Mouse (Mus musculus): ENCODE measurements around the gene Qprt.
"Not testable (repeated sequence)": the region's sequence is repeated elsewhere in the genome, so short reads cannot be mapped to it uniquely, and the experiment has no call there.

The Qprt gene

GRCm38 (mm10) chr7:127098521-127098920 lies 23.5 kb downstream of the Qprt start:
- DNase-seq (ENCODE audit: low spot score): no peak

DNA sequence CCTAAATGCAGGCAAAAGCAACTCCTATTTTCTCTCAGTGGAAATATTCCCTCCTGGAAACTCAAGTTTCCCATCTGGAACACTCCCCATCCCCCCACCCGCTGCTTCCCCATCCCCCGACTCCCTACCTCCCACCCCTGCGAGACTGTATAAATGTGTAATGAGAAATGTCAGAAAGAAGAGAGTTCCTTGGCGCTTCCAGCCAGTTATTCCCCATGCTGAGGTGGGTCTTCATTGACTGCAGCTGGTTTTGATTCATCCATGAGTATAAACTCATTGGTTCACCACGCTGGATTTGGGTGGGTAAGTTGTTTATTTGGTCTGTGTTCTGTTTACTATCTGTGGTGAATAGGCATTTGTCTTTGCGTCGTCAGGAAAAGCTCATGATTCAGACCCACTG lies 25.6 kb downstream of the Qprt start:
- no peak for DNase-seq (ENCODE audit: low spot score)

- DNase-seq (ENCODE audit: low spot score): no peak
Measured at GRCm38 (mm10) chr7:127093914-127094313, 28.1 kb downstream of the Qprt start.

GRCm38 (mm10) chr7:127091114-127091896 lies 30.7 kb downstream of the Qprt start, which contains the start of gene AI467606:
Gene AI467606 (plus strand): TSS chr7:127091359.
- peak; percentile 99 for DNase-seq (ENCODE audit: low spot score)

- DNase-seq (ENCODE audit: low spot score): no peak
Measured at GRCm38 (mm10) chr7:127090154-127091113, 31.6 kb downstream of the Qprt start.

DNA sequence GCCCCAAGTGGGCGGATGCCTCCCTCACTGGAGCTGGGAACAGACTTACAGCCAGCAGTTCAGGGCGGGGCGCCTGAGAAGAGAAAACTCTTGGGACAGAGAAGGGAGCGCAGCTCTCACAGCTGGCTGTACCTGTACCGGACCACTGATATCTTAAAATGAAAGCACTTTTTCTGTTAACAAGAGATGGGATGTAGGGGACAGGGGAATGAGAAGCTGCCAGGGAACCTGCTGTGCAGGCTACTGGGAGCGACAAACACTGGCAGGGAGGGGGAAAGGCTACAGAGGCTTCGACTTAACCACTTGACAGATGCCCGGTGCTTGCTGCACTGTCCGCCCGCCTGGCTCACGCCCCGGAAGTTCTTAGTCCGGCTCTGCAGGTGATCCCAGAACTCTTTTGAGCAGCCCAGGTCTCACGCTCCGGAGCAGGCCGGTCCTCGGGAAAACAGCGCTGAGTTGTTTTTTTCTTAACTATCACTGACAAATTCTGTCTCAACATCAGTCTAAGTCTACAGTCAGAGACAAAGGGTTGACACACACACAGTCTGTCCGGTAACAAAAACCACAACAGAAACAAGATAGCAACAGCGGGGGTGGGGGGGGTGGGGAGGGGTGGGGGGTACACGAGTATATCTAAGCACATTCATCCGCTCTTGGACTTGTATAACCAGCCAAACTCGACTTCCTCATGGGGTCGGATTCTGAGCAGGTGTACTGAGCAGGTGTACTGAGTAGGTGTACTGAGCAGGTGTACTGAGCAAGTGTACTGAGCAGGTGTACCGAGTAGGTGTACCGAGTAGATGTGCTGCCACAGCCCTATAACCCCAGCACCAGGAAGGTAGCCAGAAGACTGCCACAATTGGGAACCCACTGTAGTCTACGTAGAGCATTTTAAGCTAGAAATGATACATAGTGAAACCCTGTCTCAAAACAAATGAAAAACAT lies 32.9 kb downstream of the Qprt start:
- DNase-seq (ENCODE audit: low spot score): no peak

DNA sequence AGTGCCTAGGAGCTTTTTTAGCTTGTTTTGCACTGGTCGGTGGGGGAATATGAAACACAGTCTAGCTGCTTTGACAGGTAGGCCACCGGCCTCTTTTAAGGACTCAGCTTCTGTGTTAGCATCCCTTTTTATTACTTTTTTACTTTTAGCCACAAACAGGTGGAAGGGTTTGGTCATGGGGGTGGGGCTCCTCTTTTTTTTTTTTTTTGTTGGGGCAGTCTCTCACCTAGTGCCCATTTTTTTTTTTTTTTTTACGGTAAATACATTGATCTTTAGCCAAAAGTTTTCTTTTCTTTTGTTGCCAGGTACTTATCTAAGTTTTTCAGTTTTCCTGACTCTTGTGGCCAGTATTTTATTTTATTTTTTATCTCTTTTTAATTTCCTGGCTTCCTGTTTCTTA lies 33.9 kb downstream of the Qprt start:
- no peak for DNase-seq (ENCODE audit: low spot score)

DNA sequence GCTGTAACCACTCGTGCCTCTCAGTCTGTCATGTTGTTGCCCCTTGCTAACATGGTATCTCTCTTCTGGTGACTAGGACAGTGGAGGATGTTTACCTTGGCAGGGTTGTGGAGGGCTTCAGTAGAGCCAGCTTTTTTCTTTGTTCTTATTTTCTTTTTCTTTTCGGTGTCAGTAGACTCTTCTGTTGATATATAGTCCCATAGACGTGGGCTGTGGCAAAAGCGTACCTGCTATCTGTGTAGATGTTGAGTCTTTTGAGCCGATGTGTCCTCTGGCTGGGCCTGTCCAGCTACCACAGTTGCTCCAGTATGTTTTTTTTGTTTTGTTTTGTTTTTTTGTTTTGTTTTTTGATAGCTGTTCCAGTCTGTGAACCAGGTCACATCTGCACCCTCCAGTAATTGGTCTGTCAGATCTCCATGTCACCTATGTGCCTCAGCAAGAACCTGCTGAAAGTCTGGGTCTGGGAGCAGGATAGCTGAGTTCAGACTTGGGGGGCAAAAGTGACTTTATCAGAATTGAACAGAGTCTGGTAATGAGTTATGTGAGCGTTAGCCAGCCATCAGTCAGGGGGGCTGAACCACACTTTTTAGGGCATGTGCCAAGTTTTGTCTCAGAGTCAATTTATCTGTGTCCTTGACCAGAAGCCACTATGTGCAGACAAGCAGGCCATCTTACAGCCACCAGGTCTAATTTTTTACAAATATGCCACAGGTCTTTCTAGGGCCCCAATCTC lies 34.6 kb downstream of the Qprt start, which contains the start of gene Zg16:
Zg16 (minus strand) TSS at position 51 of the 733 bp plus-strand sequence.
- not testable (repeated sequence) for DNase-seq (ENCODE audit: low spot score)

DNA sequence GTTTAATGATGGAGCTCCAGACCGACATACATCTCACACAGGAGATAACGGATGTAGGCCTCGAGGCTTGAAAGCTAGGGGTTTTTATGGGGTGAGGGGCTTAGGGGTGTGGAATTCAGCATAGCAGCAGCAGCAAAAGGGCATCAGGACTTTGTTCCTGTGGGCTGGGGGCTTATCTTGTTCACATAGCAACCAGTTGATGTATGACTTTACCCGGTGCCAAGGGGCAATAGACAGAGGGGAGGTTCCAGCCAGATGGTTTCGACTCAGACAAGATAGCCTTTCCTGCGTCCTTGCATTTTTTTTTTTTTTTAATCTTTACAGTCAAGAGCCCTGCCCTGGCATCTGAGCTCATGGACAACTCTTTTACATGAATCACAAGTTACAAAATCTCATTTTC lies 36.3 kb downstream of the Qprt start:
- not testable (repeated sequence) for DNase-seq (ENCODE audit: low spot score)

- no peak for DNase-seq (ENCODE audit: low spot score)
Measured at GRCm38 (mm10) chr7:127084794-127085193, 37.2 kb downstream of the Qprt start.

DNA sequence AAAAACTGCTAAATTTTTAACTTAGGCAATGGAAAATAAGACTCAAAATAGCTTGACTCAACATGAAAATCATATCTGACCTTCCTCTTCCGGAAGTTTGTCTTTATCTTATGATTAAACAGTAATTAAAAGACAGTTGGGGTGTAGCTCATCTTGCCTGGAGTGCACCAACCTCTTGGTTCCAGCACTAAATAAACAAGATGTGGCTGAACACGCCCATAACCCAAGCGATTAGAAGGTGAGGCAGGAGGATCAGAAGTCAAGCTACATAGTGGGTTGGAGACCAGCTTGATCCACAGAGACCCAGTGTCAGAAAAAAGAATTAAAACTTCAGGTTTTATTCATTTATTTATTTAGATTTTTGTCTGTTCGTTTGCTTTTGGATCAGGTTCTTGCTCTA lies 38.3 kb downstream of the Qprt start:
- DNase-seq (ENCODE audit: low spot score): no peak

DNA sequence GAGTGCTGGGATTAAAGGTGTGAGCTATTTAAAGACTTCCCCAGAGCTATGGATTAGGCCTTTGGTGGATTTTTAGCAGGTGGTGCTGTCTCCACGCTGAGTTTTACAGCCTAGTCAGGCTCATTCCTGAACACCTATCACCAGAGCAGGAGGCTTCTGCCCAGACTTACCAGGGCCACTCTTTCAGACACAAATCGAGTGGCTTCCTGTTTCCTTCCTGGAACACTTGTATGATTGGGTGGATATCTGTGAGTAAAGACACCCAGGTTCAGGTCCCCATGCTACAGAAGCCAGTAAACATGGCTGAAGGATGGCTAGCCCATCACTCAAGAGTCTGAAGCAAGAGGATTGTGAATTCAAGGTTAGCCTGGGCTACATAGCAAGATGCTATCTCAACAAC lies 39.0 kb downstream of the Qprt start:
- DNase-seq (ENCODE audit: low spot score): no peak

DNA sequence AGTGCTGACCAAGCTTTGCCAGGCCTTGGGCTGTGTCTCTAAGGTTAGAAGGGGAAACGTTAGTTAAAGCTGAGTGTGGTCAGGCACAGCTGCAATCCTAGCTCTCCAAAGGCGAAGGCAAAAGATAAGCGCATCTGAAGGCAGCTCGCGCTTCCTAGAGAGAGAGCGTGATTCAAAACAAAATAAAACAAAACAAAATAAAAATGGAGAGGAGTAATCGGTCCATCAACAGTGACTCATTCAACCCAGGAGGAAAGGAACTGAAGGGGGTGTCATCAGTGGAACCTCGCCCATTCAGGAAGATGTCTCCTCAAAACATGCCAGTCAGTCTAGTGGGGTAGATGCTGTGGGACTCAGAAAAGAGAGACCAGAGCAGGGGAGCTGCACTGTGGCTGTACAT lies 39.8 kb downstream of the Qprt start:
- DNase-seq (ENCODE audit: low spot score): no peak

GRCm38 (mm10) chr7:127080045-127080444 lies 42.0 kb downstream of the Qprt start:
- no peak for DNase-seq (ENCODE audit: low spot score)

- DNase-seq (ENCODE audit: low spot score): peak; percentile 54
Measured at GRCm38 (mm10) chr7:127077692-127078091, 44.3 kb downstream of the Qprt start.

GRCm38 (mm10) chr7:127076188-127076587 lies 45.8 kb downstream of the Qprt start:
- no peak for DNase-seq (ENCODE audit: low spot score)

DNA sequence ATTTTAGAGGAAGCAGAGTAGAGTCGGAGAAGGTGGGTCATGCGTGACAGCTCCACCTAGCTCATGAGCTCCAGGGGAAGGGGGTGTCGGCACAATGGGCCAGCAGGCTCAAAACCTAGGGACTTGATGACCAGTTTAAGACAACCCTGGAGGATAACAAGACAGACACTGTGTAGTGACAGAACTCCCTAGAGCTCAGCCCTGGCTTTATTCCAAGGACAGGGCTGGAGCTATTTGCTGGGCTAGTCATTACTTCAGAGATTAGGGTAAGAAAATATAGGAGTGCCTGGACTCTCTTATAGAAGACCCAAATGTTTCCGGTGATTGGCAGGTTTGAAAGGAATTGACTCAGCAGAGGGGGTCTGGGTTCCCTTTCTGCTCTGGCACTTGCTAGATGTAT lies 48.8 kb downstream of the Qprt start:
- DNase-seq (ENCODE audit: low spot score): no peak

DNA sequence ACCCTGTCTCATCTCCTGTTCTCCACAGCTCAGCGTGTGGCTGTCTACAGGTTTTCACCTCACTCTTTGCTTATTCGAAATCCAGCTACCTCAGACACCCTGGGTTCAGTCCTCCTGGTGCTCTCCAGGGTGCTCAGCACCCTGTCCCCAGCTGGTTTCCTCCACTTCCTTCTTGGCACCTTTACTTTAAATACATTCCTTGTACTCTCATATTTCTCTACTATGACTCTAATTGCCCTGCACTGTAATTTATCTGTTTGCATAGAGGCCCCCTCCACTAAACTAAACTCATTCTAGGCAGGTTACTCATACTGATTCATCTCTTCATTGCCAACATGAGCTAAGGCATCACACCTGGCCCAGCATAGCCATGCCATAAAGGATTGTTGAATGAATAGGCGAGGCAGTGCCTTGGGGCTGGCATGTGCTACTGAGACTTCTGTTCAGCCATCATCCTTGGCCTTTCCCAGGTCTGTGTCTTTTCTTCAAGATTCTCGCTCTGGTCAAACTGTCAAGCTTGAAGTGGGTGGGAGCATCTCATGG lies 51.1 kb downstream of the Qprt start:
- no peak for DNase-seq (ENCODE audit: low spot score)

DNA sequence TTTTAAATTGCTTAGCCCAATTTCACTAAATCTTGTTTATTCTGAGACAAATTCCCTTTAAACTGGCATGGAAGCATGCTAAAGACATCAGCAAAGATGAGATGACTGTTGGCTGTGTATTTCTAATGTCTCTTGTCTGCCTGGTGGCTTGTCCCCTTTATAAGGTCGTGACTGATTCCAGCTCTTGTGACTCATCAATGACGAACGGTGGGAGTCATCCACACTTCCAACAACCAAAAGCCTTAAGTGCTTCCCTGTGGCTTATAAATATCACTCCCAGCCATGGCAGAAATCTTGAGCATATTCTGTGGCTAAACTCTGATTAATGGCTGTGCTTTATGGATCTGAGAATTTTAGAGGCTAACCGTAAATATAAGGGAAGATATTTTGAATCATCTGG lies 55.7 kb downstream of the Qprt start:
- no peak for DNase-seq (ENCODE audit: low spot score)

DNA sequence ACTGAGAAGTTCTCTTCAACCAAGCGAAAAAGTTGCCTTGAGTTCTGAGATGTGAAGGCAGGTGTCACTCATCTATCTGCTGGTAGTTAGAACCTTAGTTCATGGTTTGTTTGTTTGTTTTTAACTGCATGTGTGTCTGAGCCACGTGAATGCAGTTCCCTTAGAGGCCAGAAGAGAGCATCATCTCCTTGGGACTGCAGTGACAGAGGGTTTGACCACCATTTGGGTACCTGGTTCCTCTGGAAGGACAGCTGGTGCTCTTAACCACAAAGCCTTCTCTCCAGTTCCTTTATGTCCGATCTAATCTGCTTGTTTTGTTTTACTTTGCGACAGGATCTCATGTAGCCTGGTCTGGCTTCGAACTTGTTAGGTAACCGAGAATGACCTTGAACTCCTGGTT lies 56.5 kb downstream of the Qprt start:
- no peak for DNase-seq (ENCODE audit: low spot score)

All from T-cell, adult 2 months (primary cell).